Mouse (Mus musculus) intestine, embryonic 16.5 days (tissue): ENCODE results near the gene Hist1h3f. TPM values are rescaled to one million over a fixed set of nuclear protein-coding genes. Genes with fewer than 3 reads are reported as not detected.

Experiments
- ATAC-seq: fragments of 200-750 bp; cut with Nextera tagmentation; 2 replicates; pipeline ENCODE4 v1.8.0; 2017; ENCODE audit warnings: moderate TSS enrichment, moderate library complexity
- H3K27ac ChIP-seq: fragments of 300-500 bp; sonication (generic); 2 replicates; pipeline ENCODE4 v1.5.1; 2014; ENCODE audit warnings: mild to moderate bottlenecking, low read length
- H3K27me3 ChIP-seq: fragments of 300-500 bp; sonication (generic); replicated peaks from 2 replicates; pipeline ENCODE4 v1.6.1; 2014; ENCODE audit warnings: low read length, control low read depth, mixed read lengths; ENCODE audit not compliant: control insufficient read depth, insufficient read depth
- H3K36me3 ChIP-seq: fragments of 300-500 bp; sonication (generic); 2 replicates; pipeline ENCODE4 v1.6.1; 2014; ENCODE audit warnings: low read length, control low read depth; ENCODE audit not compliant: control insufficient read depth, insufficient read depth
- H3K4me1 ChIP-seq: fragments of 300-500 bp; sonication (generic); 2 replicates; pipeline ENCODE4 v1.6.1; 2014; ENCODE audit warnings: low read length, control low read depth, mixed read lengths; ENCODE audit not compliant: control insufficient read depth, insufficient read depth
- H3K4me2 ChIP-seq: fragments of 300-500 bp; sonication (generic); 2 replicates; pipeline ENCODE4 v1.6.1; 2014; ENCODE audit warnings: low read depth, low read length, control low read depth
- H3K4me3 ChIP-seq: fragments of 300-500 bp; sonication (generic); 2 replicates; pipeline ENCODE4 v1.5.1; 2014; ENCODE audit warnings: mild to moderate bottlenecking, low read length
- H3K9ac ChIP-seq: fragments of 300-500 bp; sonication (generic); 2 replicates; pipeline ENCODE4 v1.6.1; 2014; ENCODE audit warnings: low read depth, low read length
- H3K9me3 ChIP-seq: fragments of 300-500 bp; sonication (generic); 2 replicates; pipeline ENCODE4 v1.6.1; 2016; ENCODE audit warnings: low read length, control low read depth; ENCODE audit not compliant: control insufficient read depth
- WGBS: fragments of 180-500 bp; shearing (Covaris S2); extraction: QIAGEN DNeasy Blood & Tissue Kit; methylation state at CpG from one replicate; pipeline ENCODE4 v1.1.7; 2014; 5-methylcytosine and 5-hydroxymethylcytosine counted together
- polyA plus RNA-seq: library from polyadenylated mRNA; unstranded; fragments of >200 nt; fragmentation: Nextera tagmentation; extraction: Ambion mirVana; gene quantifications from 2 replicates; pipeline ENCODE4 v1.2.1, GENCODE M21; 2015

The Hist1h3f gene
- polyA plus RNA-seq, 1 experiment from 2014 or later: 0.60 TPM

DNA sequence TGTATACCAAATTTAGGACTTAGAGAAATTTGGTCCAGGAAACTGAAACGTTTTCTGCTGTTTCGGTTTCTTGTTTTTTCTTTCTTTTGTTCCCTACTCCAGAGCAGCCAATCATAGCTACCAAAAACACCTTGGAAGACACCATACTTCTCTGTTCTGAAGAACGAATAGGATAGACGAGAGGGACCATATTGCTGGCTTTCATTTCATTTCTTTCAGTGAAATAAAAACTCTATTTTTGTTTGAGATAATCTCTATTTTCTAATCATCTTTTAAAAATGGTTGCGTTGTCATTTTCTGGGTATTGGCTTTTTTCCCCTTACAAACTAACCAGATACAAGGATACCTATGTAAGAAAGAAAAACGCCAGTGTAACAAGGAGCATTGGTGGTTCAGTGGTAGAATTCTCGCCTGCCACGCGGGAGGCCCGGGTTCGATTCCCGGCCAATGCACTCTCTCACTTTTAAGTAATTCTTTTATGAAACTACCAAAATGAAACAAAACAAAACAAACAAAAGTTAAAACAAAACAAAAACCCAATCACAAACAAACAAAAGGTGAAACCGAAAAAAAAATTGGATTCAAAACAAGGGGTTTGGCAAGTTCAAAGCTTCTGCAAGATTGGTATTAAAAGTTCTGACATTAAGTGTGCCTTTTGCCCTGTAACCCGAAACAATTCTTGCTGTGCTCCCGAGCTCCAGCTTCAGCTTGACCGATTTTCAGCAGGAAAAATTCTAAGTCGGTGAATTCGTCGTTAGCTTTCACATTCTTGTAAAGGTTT, 26.8 kb upstream of the Hist1h3f start:
- no peaks in the 10 kb centered on the region for H3K36me3 ChIP-seq
- under 1% methylated on average over 19 of the region's 19 CpGs for WGBS
- H3K4me1 ChIP-seq: 0 out of 2 replicates have a peak, but pooled peaks cover 4% of the 10 kb centered on the region
- no peaks in the 10 kb centered on the region for H3K27me3 ChIP-seq
- H3K9me3 ChIP-seq: no peaks in the 10 kb centered on the region
- 0 out of 2 replicates have a peak overlapping the region, but pooled peaks have one; percentile 74 for H3K27ac ChIP-seq
- H3K4me3 ChIP-seq: peak overlapping the region; percentile 50
- ATAC-seq: peak; percentile 76
- 0 out of 2 replicates have a peak overlapping the region, but pooled peaks have one; percentile 58 for H3K9ac ChIP-seq
- H3K4me2 ChIP-seq: peak overlapping the region; percentile 60

DNA sequence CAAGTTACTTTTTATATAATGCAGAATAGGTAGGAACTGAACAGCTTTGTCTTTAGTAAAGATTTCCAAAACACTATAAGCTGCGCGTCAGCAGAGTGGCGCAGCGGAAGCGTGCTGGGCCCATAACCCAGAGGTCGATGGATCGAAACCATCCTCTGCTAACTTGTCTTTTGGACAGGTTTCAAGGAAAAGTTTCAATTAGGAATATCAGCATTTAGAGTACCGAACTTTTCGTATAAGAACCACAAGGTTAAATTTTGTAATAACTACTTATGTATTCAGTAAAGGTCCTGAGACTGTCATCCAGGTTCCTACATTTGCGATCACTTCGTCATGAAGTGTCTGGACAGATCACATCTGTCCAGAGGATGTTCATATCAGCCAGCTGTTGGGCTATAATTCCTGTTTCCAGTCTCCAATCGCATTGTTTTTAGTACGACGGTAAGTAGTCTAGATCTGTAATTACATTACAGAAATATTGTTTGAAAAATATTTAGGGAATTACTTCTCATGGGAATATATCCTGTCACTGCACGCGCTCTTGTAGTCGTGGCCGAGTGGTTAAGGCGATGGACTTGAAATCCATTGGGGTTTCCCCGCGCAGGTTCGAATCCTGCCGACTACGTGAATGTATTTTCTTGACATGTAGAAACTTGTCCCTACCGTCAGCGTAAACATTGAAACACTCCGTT, 26.1 kb upstream of the Hist1h3f start:
- Histone ChIP-seq H3K36me3 (no peaks in the 10 kb centered on the region), H3K4me1 (0 out of 2 replicates have a peak, but pooled peaks cover 5% of the 10 kb centered on the region), H3K9me3 (no peaks in the 10 kb centered on the region), H3K9ac (peak overlapping the region; percentile 58; the same call in 1 of the 2 replicates), H3K27me3 (no peaks in the 10 kb centered on the region), H3K4me3 (peak overlapping the region; percentile 50), H3K27ac (0 out of 2 replicates have a peak overlapping the region, but pooled peaks have one; percentile 35), H3K4me2 (peak overlapping the region; percentile 71)
- ATAC-seq: peak; percentile 91
- under 1% methylated on average over 27 of the region's 27 CpGs for WGBS

DNA sequence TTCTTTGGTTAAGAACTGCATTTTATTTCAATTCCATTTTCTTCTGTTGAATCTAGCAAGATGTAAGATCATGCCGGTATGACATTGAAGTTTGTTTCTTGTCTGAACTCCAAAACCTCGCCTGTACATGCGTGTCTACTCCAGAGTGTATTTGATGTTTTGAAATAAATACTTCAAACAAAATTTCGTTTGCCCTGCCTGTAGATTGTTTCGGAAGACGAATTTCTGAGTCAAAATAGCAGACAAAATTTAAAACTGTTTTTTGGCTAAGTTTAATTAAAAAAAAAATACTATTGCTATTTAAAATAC, 25.6 kb upstream of the Hist1h3f start:
- peak overlapping the region; percentile 50 for H3K4me3 ChIP-seq
- H3K27ac ChIP-seq: no peak overlapping the region
- ATAC-seq: no peak
- H3K4me1 ChIP-seq: 0 out of 2 replicates have a peak, but pooled peaks cover 5% of the 10 kb centered on the region
- no peaks in the 10 kb centered on the region for H3K27me3 ChIP-seq
- under 1% methylated on average over 6 of the region's 6 CpGs for WGBS
- no peak overlapping the region for H3K9ac ChIP-seq
- H3K4me2 ChIP-seq: peak overlapping the region; percentile 50
- no peaks in the 10 kb centered on the region for H3K36me3 ChIP-seq
- H3K9me3 ChIP-seq: no peaks in the 10 kb centered on the region

DNA sequence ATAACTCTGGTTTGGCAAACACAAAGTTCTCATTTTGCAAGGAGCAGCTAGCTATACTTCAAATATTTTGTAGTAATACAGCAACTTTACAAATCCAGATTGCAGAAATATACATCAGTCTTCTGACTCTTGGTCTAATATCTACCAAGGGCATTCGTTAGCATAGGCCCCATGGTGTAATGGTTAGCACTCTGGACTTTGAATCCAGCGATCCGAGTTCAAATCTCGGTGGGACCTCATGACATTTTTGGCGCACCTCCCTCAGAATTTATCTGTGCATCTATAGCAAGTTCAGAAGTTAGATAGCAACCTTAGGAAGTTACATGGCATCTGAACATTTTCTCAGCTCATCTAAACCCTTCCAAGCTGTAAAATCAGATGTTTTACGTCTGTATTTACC, 25.0 kb upstream of the Hist1h3f start:
- WGBS: under 1% methylated on average over 6 of the region's 6 CpGs

DNA sequence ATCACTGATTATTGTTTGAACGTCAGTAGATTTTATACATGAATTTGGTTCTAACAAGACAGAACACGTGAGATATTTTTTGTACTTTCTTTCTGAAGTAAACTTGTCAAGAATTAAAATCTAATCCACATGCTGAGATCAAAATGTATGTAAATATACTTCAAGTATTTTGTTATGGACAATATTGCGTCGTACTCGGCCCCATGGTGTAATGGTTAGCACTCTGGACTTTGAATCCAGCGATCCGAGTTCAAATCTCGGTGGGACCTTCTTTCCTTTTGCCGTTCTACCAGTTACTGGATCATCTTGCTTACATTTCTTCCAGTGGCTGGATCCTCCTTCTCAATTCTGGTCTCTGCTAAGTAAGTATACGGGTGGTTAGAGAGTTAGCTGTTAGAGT, 24.4 kb upstream of the Hist1h3f start:
- WGBS: under 1% methylated on average over 10 of the region's 10 CpGs
- peak overlapping the region; percentile 65 for H3K27ac ChIP-seq

More for the DNA sequence above, 25.0 kb upstream of the Hist1h3f start:
- peak overlapping the region; percentile 49 for H3K4me3 ChIP-seq
- H3K36me3 ChIP-seq: no peaks in the 10 kb centered on the region
- ATAC-seq: peak; percentile 45
- H3K4me2 ChIP-seq: peak overlapping the region; percentile 64
- H3K9me3 ChIP-seq: no peaks in the 10 kb centered on the region
- 0 out of 2 replicates have a peak, but pooled peaks cover 5% of the 10 kb centered on the region for H3K4me1 ChIP-seq
- H3K27me3 ChIP-seq: no peaks in the 10 kb centered on the region
- peak overlapping the region; percentile 65 for H3K27ac ChIP-seq
- H3K9ac ChIP-seq: no peak overlapping the region

DNA sequence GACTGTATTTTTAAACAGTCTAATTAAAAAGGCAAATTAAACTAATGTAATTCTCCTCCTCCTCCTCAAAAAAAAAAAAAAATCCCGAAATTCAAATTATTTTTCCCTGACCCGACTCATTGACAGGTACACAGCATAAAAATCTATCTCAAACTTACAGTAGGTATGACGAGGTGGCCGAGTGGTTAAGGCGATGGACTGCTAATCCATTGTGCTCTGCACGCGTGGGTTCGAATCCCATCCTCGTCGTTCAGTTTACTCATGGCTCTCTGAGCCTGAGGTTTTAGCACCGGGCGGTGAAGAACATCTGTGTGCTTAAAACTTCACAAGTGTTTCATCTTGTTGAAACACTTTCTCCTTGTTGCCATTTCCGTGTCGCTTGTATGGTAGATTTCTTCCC, 22.1 kb upstream of the Hist1h3f start:
- H3K36me3 ChIP-seq: no peaks in the 10 kb centered on the region
- H3K9me3 ChIP-seq: no peaks in the 10 kb centered on the region
- 2% methylated on average over 14 of the region's 14 CpGs for WGBS
- no peak overlapping the region for H3K9ac ChIP-seq
- H3K27me3 ChIP-seq: no peaks in the 10 kb centered on the region
- H3K4me3 ChIP-seq: no peak overlapping the region
- peak overlapping the region; percentile 35; the same call in 1 of the 2 replicates for H3K4me2 ChIP-seq
- 0 out of 2 replicates have a peak, but pooled peaks cover 3% of the 10 kb centered on the region for H3K4me1 ChIP-seq
- no peak overlapping the region for H3K27ac ChIP-seq
- ATAC-seq: no peak

More for the DNA sequence above, 24.4 kb upstream of the Hist1h3f start:
- ATAC-seq: peak; percentile 34
- H3K9ac ChIP-seq: no peak overlapping the region
- H3K27me3 ChIP-seq: no peaks in the 10 kb centered on the region
- H3K9me3 ChIP-seq: no peaks in the 10 kb centered on the region
- peak overlapping the region; percentile 49 for H3K4me3 ChIP-seq
- 0 out of 2 replicates have a peak, but pooled peaks cover 5% of the 10 kb centered on the region for H3K4me1 ChIP-seq
- no peaks in the 10 kb centered on the region for H3K36me3 ChIP-seq
- H3K4me2 ChIP-seq: peak overlapping the region; percentile 64

DNA sequence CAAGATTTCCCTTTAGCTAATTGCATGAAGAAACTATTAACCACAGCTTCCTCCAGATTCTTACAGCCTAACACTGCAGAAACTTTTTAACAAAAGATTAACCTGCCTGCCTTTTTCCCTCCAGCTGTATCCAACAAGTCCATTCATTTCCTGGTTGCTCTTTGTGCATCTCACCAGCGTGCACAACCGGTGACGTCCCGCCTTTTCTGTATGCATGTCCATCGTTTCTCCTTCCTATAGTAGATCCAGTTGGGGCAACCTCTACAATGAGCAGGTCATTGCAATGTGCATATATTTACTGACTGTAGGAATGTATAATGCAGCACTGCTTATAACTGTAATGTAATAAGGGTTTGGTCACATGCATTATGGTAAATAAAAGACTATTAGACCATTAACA, 19.9 kb upstream of the Hist1h3f start:
- Histone ChIP-seq H3K4me1 (0 out of 2 replicates have a peak, but pooled peaks cover 3% of the 10 kb centered on the region), H3K27me3 (no peaks in the 10 kb centered on the region), H3K27ac (no peak overlapping the region), H3K9ac (no peak overlapping the region), H3K4me3 (no peak overlapping the region), H3K36me3 (no peaks in the 10 kb centered on the region), H3K9me3 (no peaks in the 10 kb centered on the region), H3K4me2 (no peak overlapping the region)
- no peak for ATAC-seq
- WGBS: 42% methylated on average over 5 of the region's 5 CpGs

DNA sequence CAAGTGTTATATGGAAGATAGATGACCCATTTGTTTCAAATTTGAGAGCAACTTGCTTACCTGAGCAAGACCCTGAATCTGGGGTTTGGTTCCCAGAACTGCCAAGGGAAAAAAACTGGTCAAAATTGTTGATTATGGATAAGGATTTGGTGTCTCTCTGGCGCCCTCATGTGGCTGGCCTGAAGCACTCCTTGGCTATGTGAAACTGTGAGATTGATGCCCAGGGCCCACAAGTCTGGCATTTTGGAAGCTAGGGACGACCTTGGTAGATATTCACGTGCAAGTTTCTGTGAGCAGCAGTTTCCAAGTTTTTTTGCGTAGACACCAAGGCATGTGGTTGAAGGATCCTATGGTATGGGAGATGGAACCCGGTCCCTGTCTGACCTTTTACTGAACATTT, 19.2 kb upstream of the Hist1h3f start:
- WGBS: 12% methylated on average over 5 of the region's 5 CpGs
- H3K4me2 ChIP-seq: no peak overlapping the region
- ATAC-seq: peak; percentile 13; the same call in 1 of the 2 replicates
- no peaks in the 10 kb centered on the region for H3K9me3 ChIP-seq
- 0 out of 2 replicates have a peak, but pooled peaks cover 5% of the 10 kb centered on the region for H3K4me1 ChIP-seq
- H3K4me3 ChIP-seq: no peak overlapping the region
- no peaks in the 10 kb centered on the region for H3K27me3 ChIP-seq
- no peaks in the 10 kb centered on the region for H3K36me3 ChIP-seq
- H3K27ac ChIP-seq: no peak overlapping the region
- H3K9ac ChIP-seq: no peak overlapping the region

DNA sequence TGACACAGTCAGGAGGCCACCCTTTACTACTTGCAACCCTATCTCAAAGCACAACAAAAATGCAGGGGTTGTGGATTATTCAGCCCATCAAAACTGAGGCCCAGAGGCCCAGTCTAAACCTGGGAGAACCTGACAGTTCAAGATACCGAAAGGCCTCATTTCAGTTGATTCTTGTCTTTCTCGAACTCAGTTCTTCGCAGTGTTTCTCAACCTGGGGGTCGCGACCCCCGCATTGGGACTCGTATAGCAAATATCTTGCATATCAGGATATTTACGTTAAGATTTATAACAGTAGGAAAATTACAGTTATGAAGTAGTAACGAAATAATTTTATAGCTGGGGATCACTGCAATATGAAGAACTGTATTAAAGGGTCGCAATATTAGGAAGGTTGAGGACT, 18.0 kb upstream of the Hist1h3f start:
- 3% methylated on average over 10 of the region's 10 CpGs for WGBS
- Histone ChIP-seq H3K36me3 (no peaks in the 10 kb centered on the region), H3K9ac (peak overlapping the region; percentile 37; the same call in 1 of the 2 replicates), H3K9me3 (no peaks in the 10 kb centered on the region), H3K4me1 (0 out of 2 replicates have a peak, but pooled peaks cover 5% of the 10 kb centered on the region), H3K4me2 (peak overlapping the region; percentile 47), H3K27me3 (no peaks in the 10 kb centered on the region), H3K27ac (no peak overlapping the region), H3K4me3 (peak overlapping the region; percentile 39)
- ATAC-seq: no peak
